Mouse (Mus musculus): ENCODE results near the gene Ttc24. TPM values are rescaled to one million over a fixed set of nuclear protein-coding genes. Genes with fewer than 3 reads are reported as not detected.
A peak's percentile ranks its signal among the peaks of the same experiment; 100 is the strongest.

Gene Ttc24
- polyA plus RNA-seq, 1 experiment from 2014 or later = not detected

DNA sequence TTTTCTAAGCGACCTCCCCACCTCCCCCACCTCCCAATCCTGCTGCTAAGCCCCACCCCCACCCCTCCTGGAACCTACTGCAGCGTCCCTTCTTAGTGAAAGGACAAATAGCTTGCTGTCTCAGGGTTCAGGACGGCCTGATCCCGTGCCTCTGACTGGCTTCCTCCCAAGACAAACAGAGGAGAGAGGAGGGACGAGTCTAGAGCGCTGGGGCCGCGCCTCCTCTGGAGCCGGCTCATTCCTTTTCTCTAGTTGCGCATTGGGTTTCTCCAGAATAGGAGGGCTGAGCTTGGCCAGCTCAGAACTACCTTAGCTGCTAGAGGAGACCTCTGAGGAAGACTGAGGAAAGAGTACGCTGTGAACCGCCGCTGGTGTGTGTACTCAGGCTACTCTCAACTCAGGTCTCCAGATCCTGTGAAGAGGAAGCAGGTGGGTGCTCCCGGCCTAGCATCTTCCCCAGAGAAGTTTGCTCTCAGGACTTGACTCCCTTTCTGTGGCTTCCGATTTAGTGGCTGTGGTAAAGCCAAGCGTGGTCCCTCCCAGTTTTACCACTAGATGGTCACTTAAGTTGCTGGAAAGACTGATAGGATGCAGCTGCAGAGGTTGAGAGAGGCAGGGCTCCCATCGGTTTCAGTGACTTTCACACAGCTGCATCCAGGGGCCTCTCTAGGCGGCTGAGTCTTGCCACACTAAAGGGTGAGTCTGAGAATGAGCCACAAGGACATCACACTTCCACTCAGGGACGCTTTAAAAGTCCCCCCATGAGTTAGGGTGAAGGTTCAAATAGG is 47.3 kb downstream of the Ttc24 start:
- H3K27me3 ChIP-seq = peaks cover 71% of the 10 kb centered on the region
- H3K4me2 ChIP-seq = peak overlapping the region; percentile 30; the same call in 1 of the 2 replicates
- ATAC-seq (replicated peaks; ENCODE audit: low FRiP score) = no peak

DNA sequence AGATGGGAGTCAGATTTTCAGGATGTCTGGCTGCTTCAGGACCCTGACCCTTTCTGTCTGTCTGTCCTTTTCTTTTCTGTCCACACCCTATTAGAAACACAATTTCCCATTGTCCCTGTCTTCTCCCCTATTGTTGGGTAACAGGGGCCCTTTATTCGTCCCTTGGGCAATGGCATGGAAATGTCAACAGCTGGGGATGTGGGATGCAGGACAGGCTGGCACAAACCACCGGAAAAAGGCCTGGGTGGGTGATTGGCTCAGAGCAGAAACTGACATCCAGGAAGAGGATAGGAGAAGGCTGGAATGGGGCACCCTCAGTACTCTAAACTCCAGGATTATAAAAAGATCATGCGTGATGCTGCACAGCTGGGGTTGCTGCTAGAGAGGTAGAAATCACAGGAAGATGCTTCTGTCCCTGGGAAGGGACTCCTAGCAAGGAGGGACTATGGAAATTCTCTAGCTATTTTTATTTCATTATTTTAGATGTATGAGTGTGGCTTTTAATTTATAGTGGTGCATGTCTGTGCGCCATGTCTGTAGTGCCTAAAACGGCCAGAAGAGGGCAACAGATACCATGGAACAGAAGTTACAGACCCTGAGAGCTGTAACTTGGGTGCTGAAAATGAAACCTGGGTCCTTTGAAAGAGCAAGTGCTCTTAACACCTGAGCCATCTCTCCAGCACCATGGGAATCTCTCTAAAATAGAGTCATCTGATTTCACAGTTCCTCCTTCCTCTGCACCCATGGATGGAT is 50.5 kb downstream of the Ttc24 start, which contains the start of gene Hapln2:
Gene Hapln2, minus strand, starts transcription at position 150 of the 753 bp plus-strand sequence.
- Histone ChIP-seq H3K4me1 (peaks cover 25% of the 10 kb centered on the region), H3K27ac (no peak within 1 kb of the TSS), H3K4me2 (no peak within 1 kb of the TSS), H3K4me3 (replicated peaks) (no peak within 1 kb of the TSS), H3K9me3 (replicated peaks) (0 out of 2 replicates have a peak, but pooled peaks cover 6% of the 10 kb centered on the region), H3K9ac (no peak within 1 kb of the TSS), H3K36me3 (no peaks in the 10 kb centered on the region), H3K27me3 (peaks cover 91% of the 10 kb centered on the region)
- WGBS = 51% methylated on average over 5 of the region's 5 CpGs
- ATAC-seq (replicated peaks; ENCODE audit: low FRiP score) = no peak

More for the DNA sequence above, 47.3 kb downstream of the Ttc24 start:
- Histone ChIP-seq H3K9me3 (replicated peaks) (0 out of 2 replicates have a peak, but pooled peaks cover 6% of the 10 kb centered on the region), H3K36me3 (no peaks in the 10 kb centered on the region), H3K4me3 (replicated peaks) (no peak overlapping the region), H3K27ac (no peak overlapping the region), H3K9ac (no peak overlapping the region), H3K4me1 (peaks cover 10% of the 10 kb centered on the region; the same call in 1 of the 2 replicates)
- WGBS = 10% methylated on average over 19 of the region's 19 CpGs

DNA sequence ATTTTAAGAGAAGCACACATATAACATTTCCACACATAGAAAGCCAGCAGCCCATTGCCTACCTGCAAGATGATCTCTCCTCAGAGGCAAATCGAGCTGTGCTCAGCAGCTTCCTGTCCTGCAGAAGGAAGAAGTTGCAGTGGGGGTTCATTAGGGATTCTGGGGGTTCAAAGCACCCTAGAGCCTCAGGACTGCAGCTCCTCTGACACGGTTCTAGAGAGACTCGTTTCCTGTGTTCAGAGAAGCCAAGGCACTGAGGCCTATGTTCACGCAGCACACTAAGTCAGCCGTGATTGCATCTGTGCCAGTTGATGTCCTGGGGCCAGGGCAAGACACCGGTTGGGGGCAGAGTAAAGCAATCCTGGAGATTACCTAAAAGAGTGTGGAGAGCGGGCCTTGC is 51.3 kb downstream of the Ttc24 start:
- no peak for ATAC-seq (replicated peaks; ENCODE audit: low FRiP score)
- Histone ChIP-seq H3K4me1 (peaks cover 30% of the 10 kb centered on the region), H3K9me3 (replicated peaks) (0 out of 2 replicates have a peak, but pooled peaks cover 6% of the 10 kb centered on the region), H3K4me3 (replicated peaks) (no peak overlapping the region), H3K36me3 (no peaks in the 10 kb centered on the region), H3K27ac (no peak overlapping the region), H3K4me2 (no peak overlapping the region), H3K9ac (no peak overlapping the region), H3K27me3 (peaks cover 91% of the 10 kb centered on the region)
- WGBS = 57% methylated on average over 7 of the region's 7 CpGs

DNA sequence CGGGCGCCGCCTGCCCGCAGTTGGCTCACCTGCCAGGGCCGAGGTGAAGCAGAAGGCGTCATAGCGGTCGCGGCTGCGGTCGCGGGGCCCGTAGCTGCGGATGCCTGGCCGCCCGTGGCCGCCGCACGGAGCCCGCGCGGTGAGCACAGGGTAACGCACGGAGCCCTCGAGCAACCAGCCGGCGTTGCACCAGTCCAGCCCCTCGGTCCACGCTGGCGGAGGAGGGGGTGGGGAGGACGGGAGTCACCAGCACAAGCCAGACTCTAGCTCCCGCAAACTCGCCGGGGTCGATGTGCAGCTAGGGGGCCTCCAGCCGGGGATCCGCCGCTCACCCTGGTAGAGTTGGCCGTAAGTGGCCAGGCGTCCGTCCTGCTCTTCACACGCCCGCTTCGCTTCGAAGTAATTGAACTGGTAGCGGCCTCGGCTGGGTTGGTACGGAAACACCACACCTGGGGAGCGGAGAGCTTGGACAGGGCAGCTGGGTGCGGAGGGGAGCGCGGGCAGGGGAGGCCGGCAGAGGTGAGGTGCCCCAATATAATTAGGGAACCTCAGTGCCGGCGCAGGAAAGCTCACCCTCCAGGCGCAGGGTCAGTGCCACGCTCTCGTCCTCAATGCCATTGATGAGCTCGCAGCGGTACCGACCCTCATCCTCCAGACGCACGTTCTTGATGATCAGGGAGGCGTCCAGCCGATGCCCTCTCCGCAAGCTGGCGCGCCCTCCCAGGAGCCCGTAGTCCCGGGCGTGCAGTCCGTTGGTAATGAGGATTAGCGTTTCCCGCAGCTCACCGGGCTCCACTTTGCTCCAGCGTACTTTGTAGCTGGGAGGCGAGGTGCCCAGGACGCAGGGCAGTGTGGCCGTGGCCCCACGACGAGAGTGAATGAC is 54.7 kb downstream of the Ttc24 start:
- Histone ChIP-seq H3K4me1 (peaks cover 20% of the 10 kb centered on the region), H3K4me3 (replicated peaks) (peak overlapping the region; percentile 58), H3K27me3 (peaks cover 90% of the 10 kb centered on the region), H3K36me3 (no peaks in the 10 kb centered on the region), H3K9ac (peak overlapping the region; percentile 46), H3K4me2 (peak overlapping the region; percentile 99), H3K9me3 (replicated peaks) (0 out of 2 replicates have a peak, but pooled peaks cover 6% of the 10 kb centered on the region), H3K27ac (no peak overlapping the region)
- peak; percentile 79 for ATAC-seq (replicated peaks; ENCODE audit: low FRiP score)
- under 1% methylated on average over 81 of the region's 81 CpGs for WGBS

DNA sequence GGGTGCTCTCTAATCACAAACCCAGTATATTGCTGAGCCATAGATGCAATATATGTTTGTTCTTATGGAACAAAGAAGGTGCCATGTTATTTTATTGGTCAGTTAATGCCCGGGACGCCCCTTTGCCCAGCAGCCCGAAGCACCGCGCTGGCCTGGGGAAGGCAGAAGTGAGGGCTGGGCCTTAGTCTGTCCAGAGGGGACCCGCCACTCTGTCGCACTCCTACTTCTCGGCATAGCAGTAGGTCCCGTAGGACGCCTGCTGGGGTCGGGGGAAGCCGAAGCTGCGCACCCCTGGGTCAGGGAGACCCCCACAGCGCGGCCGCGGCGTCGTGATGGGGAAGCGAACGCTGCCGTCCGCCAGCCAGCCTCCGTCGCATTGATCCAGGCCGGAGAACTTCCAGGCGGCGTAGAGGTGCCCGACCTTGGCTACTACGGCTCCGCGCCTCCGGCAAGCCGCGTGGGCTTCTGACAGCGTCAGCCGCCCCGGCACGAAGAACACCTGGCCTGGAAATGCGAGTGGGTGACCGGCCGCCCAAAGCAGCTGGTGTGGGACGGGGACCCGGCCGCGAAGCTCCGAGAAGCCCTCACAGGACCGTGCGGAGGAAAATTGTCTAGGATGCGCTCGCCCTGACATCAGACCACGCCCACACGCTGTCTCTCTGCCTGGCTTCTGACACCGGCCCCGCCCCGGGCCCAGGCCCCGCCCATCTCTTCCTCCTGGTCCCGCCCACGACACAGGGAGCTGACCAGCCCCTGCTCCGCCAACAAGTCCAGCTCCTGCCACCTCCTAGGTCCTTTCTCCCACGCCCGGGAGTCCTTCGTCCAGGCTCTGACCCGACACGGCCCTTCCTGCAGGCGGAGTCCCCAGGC is 55.5 kb downstream of the Ttc24 start:
- Histone ChIP-seq H3K36me3 (no peaks in the 10 kb centered on the region), H3K4me3 (replicated peaks) (peak overlapping the region; percentile 58), H3K4me1 (peaks cover 20% of the 10 kb centered on the region), H3K4me2 (peak overlapping the region; percentile 99), H3K9ac (peak overlapping the region; percentile 46), H3K27ac (no peak overlapping the region), H3K27me3 (peaks cover 90% of the 10 kb centered on the region), H3K9me3 (replicated peaks) (no peaks in the 10 kb centered on the region)
- 1% methylated on average over 66 of the region's 66 CpGs for WGBS
- ATAC-seq (replicated peaks; ENCODE audit: low FRiP score) = peak; percentile 95

Other genes with a start within 250 kb of the Ttc24 start
- 0.09 TPM in 1 of 2 replicates, not detected in the other for gene Sh2d2a, start 231.5 kb downstream of the Ttc24 start, polyA plus RNA-seq (2015; fragmentation: Nextera tagmentation; extraction: Ambion mirVana)
- gene Prcc, start 192.7 kb downstream of the Ttc24 start, polyA plus RNA-seq (2015; fragmentation: Nextera tagmentation; extraction: Ambion mirVana) = 14.4 and 16.1 TPM in 2 replicates
- gene Hdgf, start 172.0 kb downstream of the Ttc24 start, polyA plus RNA-seq (2015; fragmentation: Nextera tagmentation; extraction: Ambion mirVana) = 221 and 234 TPM in 2 replicates
- 85.4 TPM in 2 replicates for gene Mrpl24, start 158.8 kb downstream of the Ttc24 start, polyA plus RNA-seq (2015; fragmentation: Nextera tagmentation; extraction: Ambion mirVana)
- gene Isg20l2, start 148.0 kb downstream of the Ttc24 start, polyA plus RNA-seq (2015; fragmentation: Nextera tagmentation; extraction: Ambion mirVana) = 62.5 and 64.3 TPM in 2 replicates
- gene Rrnad1, start 147.6 kb downstream of the Ttc24 start, polyA plus RNA-seq (2015; fragmentation: Nextera tagmentation; extraction: Ambion mirVana) = 17.7 and 23.0 TPM in 2 replicates
- 81.1 and 82.3 TPM in 2 replicates for gene Crabp2, start 129.6 kb downstream of the Ttc24 start, polyA plus RNA-seq (2015; fragmentation: Nextera tagmentation; extraction: Ambion mirVana)
- 31.1 and 34.6 TPM in 2 replicates for gene Nes, start 107.2 kb downstream of the Ttc24 start, polyA plus RNA-seq (2015; fragmentation: Nextera tagmentation; extraction: Ambion mirVana)
- gene Bcan, start 78.1 kb downstream of the Ttc24 start, polyA plus RNA-seq (2015; fragmentation: Nextera tagmentation; extraction: Ambion mirVana) = 0.17 and 0.33 TPM in 2 replicates
- gene Hapln2, start 50.7 kb downstream of the Ttc24 start, polyA plus RNA-seq (2015; fragmentation: Nextera tagmentation; extraction: Ambion mirVana) = 0.12 and 0.23 TPM in 2 replicates
- gene Gpatch4, start 35.2 kb downstream of the Ttc24 start, polyA plus RNA-seq (2015; fragmentation: Nextera tagmentation; extraction: Ambion mirVana) = 38.2 and 45.4 TPM in 2 replicates
- 164 and 174 TPM in 2 replicates for gene Naxe, start 19.8 kb downstream of the Ttc24 start, polyA plus RNA-seq (2015; fragmentation: Nextera tagmentation; extraction: Ambion mirVana)
- 18.5 and 22.1 TPM in 2 replicates for gene Iqgap3, start 3.7 kb upstream of the Ttc24 start, polyA plus RNA-seq (2015; fragmentation: Nextera tagmentation; extraction: Ambion mirVana)
- 18.5 and 21.5 TPM in 2 replicates for gene Mef2d, start 64.1 kb upstream of the Ttc24 start, polyA plus RNA-seq (2015; fragmentation: Nextera tagmentation; extraction: Ambion mirVana)
- 6.5 and 6.6 TPM in 2 replicates for gene Rhbg, start 176.4 kb upstream of the Ttc24 start, polyA plus RNA-seq (2015; fragmentation: Nextera tagmentation; extraction: Ambion mirVana)
- gene Gm38392, start 208.9 kb upstream of the Ttc24 start, polyA plus RNA-seq (2015; fragmentation: Nextera tagmentation; extraction: Ambion mirVana) = 2.5 and 2.9 TPM in 2 replicates
- gene Tsacc, start 218.7 kb upstream of the Ttc24 start, polyA plus RNA-seq (2015; fragmentation: Nextera tagmentation; extraction: Ambion mirVana) = 12.9 and 15.6 TPM in 2 replicates
- gene Cct3, start 218.8 kb upstream of the Ttc24 start, polyA plus RNA-seq (2015; fragmentation: Nextera tagmentation; extraction: Ambion mirVana) = 587 and 599 TPM in 2 replicates
- 226 and 234 TPM in 2 replicates for gene Glmp, start 246.7 kb upstream of the Ttc24 start, polyA plus RNA-seq (2015; fragmentation: Nextera tagmentation; extraction: Ambion mirVana)

Measured in kidney, embryonic 15.5 days (tissue).